Mouse (Mus musculus): ENCODE measurements around the gene Ampd2. TPM values are rescaled to one million over a fixed set of nuclear protein-coding genes. Genes with fewer than 3 reads are reported as not detected.

Ampd2 gene
- polyA plus RNA-seq, 1 experiment from 2014 or later = 31.3 TPM

DNA sequence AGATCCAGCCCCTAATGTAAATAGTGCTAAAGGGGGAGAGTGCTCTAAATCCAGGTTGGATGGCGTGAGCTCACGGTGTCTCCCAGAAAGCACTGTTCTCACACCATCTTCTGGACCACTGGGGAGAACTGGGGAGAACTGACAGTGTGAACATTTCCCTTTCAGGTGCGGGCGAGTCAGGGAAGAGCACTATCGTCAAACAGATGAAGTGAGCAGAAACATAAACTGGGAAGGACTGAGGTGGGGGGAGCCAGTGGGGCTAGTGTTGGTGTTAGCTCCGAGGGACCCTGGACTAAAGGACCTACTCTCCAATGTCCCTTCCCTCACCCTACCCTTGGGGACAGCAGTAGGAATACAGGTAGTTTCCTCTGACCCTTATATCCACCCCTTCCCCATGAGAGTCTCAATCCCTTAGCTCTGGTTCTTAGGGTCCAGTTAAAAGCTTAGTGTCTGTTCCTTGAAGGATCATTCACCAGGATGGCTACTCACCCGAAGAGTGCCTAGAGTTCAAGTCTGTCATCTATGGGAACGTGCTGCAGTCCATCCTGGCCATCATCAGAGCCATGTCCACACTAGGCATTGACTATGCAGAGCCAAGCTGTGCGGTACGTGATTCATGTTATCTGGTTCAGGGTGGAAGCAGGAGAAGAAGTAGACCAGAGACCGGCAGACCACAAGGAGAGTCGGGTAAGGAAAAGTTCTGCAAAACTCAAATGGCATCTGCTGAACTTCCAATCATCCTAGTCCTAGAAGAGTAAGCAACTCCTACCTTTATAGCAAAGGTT, 8.7 kb upstream of the Ampd2 start:
- no peak for ATAC-seq (replicated peaks; ENCODE audit: insufficient number of reproducible peaks, low FRiP score, low TSS enrichment, low read depth)
- no peaks in the 10 kb centered on the region for H3K9me3 ChIP-seq (replicated peaks; ENCODE audit: control insufficient read depth, low read length)
- H3K4me1 ChIP-seq (ENCODE audit: control insufficient read depth, insufficient read depth, low read length) = no peaks in the 10 kb centered on the region
- H3K4me2 ChIP-seq (ENCODE audit: low read depth, low read length) = no peak overlapping the region
- 91% methylated on average over 12 of the region's 12 CpGs for WGBS
- H3K27me3 ChIP-seq (ENCODE audit: control insufficient read depth, insufficient read depth, low read length) = no peaks in the 10 kb centered on the region
- H3K36me3 ChIP-seq (replicated peaks; ENCODE audit: control insufficient read depth, insufficient read depth, low read depth, low read length) = no peaks in the 10 kb centered on the region
- no peak overlapping the region for H3K4me3 ChIP-seq (ENCODE audit: low read depth, low read length)
- DNase-seq (ENCODE audit: low spot score) = no peak
- no peak overlapping the region for H3K9ac ChIP-seq (replicated peaks; ENCODE audit: low read length)
- no peak overlapping the region for H3K27ac ChIP-seq (replicated peaks; ENCODE audit: low read depth, low read length)

DNA sequence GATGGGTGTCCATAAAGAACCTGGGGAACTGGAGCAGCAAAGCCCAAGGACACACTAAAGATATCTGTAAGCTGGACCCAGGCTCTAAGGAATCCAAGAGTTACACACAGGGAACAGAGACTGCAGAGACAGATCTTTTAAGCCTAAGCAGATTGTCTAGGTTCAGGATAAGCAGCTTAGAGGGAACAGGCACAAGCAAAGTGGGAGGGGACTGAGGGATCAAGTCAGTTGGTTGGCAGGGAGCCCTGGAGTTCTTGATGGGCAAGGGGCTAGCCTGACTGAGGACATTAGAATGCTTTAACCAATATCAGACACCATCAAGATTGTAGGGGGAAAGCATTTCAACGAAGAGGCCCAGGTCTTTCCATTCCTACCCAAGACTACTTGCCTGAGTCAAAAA, 7.7 kb upstream of the Ampd2 start:
- no peak overlapping the region for H3K4me2 ChIP-seq (ENCODE audit: low read depth, low read length)
- WGBS = 87% methylated on average over 1 of the region's 1 CpGs
- no peaks in the 10 kb centered on the region for H3K36me3 ChIP-seq (replicated peaks; ENCODE audit: control insufficient read depth, insufficient read depth, low read depth, low read length)
- H3K27ac ChIP-seq (replicated peaks; ENCODE audit: low read depth, low read length) = no peak overlapping the region
- H3K4me3 ChIP-seq (ENCODE audit: low read depth, low read length) = no peak overlapping the region
- H3K27me3 ChIP-seq (ENCODE audit: control insufficient read depth, insufficient read depth, low read length) = no peaks in the 10 kb centered on the region
- no peak overlapping the region for H3K9ac ChIP-seq (replicated peaks; ENCODE audit: low read length)
- ATAC-seq (replicated peaks; ENCODE audit: insufficient number of reproducible peaks, low FRiP score, low TSS enrichment, low read depth) = no peak
- H3K9me3 ChIP-seq (replicated peaks; ENCODE audit: control insufficient read depth, low read length) = no peaks in the 10 kb centered on the region
- no peak for DNase-seq (ENCODE audit: low spot score)
- no peaks in the 10 kb centered on the region for H3K4me1 ChIP-seq (ENCODE audit: control insufficient read depth, insufficient read depth, low read length)

DNA sequence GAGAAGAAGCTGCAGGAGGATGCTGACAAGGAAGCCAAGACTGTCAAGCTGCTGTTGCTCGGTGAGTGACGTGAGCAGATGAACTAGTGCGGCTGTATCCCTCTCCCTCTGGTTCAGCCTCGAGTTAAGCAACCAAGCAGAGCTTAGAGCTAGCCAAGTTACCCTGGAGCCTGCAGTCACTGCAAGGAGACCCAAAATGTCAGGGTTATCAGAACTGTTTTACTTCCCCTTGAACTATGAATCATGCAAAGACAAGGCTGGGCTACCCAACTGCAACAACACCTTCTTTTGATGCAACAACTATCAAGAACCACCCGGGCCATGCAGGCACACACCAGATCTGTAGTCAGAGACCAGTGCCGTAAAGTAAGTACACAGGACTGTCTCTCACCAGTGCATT, 6.9 kb upstream of the Ampd2 start:
- no peaks in the 10 kb centered on the region for H3K4me1 ChIP-seq (ENCODE audit: control insufficient read depth, insufficient read depth, low read length)
- 57% methylated on average over 6 of the region's 6 CpGs for WGBS
- H3K27me3 ChIP-seq (ENCODE audit: control insufficient read depth, insufficient read depth, low read length) = no peaks in the 10 kb centered on the region
- DNase-seq (ENCODE audit: low spot score) = no peak
- H3K9me3 ChIP-seq (replicated peaks; ENCODE audit: control insufficient read depth, low read length) = no peaks in the 10 kb centered on the region
- no peak overlapping the region for H3K27ac ChIP-seq (replicated peaks; ENCODE audit: low read depth, low read length)
- no peak overlapping the region for H3K4me2 ChIP-seq (ENCODE audit: low read depth, low read length)
- ATAC-seq (replicated peaks; ENCODE audit: insufficient number of reproducible peaks, low FRiP score, low TSS enrichment, low read depth) = no peak
- H3K9ac ChIP-seq (replicated peaks; ENCODE audit: low read length) = no peak overlapping the region
- no peak overlapping the region for H3K4me3 ChIP-seq (ENCODE audit: low read depth, low read length)
- H3K36me3 ChIP-seq (replicated peaks; ENCODE audit: control insufficient read depth, insufficient read depth, low read depth, low read length) = no peaks in the 10 kb centered on the region

DNA sequence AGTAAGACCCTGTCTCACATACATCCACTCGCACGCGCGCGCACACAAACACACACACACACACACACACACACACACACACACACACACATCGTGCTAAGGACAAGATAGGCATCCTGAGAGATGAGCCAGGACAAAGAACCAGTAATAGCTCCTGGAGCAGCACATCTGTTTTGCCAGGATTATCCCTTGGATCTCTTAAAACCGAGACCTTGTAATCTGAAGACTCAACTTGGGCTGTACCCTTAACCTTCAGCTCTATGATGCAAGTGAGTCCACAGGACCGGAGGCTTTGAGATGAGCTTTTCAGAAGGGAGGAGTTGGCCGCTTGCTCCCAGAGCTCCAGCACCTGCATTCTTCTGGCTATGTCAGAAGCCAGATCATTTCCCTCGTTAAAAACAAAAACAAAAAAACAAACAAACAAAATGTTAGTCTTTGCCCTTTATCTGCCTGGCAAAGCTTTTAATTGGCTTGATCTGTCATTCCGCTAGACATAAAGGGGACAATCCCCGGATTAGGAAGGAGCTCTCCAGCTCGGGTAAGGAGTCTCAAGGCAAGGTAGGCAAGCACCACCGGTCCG, 6.2 kb upstream of the Ampd2 start, which contains the start of gene Gnat2:
Gene Gnat2 (plus strand): TSS at position 254 of the 580 bp plus-strand sequence.
- Histone ChIP-seq H3K4me1 (ENCODE audit: control insufficient read depth, insufficient read depth, low read length) (no peaks in the 10 kb centered on the region), H3K27ac (replicated peaks; ENCODE audit: low read depth, low read length) (no peak within 1 kb of the TSS), H3K9ac (replicated peaks; ENCODE audit: low read length) (no peak within 1 kb of the TSS), H3K27me3 (ENCODE audit: control insufficient read depth, insufficient read depth, low read length) (no peaks in the 10 kb centered on the region), H3K4me2 (ENCODE audit: low read depth, low read length) (no peak within 1 kb of the TSS), H3K4me3 (ENCODE audit: low read depth, low read length) (no peak within 1 kb of the TSS), H3K36me3 (replicated peaks; ENCODE audit: control insufficient read depth, insufficient read depth, low read depth, low read length) (no peaks in the 10 kb centered on the region), H3K9me3 (replicated peaks; ENCODE audit: control insufficient read depth, low read length) (no peaks in the 10 kb centered on the region)
- WGBS = 74% methylated on average over 15 of the region's 15 CpGs
- DNase-seq (ENCODE audit: low spot score) = no peak
- ATAC-seq (replicated peaks; ENCODE audit: insufficient number of reproducible peaks, low FRiP score, low TSS enrichment, low read depth) = no peak

DNA sequence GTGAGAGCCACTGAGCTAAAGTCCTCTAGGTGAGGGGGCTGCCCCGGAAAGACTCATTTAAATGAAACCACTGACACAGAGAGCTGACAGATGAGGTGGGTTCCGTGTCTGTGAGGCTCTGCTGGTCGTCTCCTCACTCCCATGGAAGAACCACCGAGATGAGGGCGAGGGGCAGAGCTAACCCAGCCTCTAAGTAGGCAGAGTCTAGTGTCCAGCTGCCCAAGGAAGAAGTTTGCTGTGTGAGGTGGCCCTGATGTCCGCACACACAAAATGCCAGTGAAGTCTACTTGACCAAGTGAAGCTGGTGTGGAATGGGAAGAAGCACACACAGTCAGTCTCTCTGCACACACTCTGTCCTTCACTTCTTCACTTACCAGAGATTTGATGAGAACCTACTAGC, 5.6 kb upstream of the Ampd2 start:
- DNase-seq (ENCODE audit: low spot score) = no peak
- no peak overlapping the region for H3K9ac ChIP-seq (replicated peaks; ENCODE audit: low read length)
- no peaks in the 10 kb centered on the region for H3K27me3 ChIP-seq (ENCODE audit: control insufficient read depth, insufficient read depth, low read length)
- no peak for ATAC-seq (replicated peaks; ENCODE audit: insufficient number of reproducible peaks, low FRiP score, low TSS enrichment, low read depth)
- no peak overlapping the region for H3K4me3 ChIP-seq (ENCODE audit: low read depth, low read length)
- H3K9me3 ChIP-seq (replicated peaks; ENCODE audit: control insufficient read depth, low read length) = no peaks in the 10 kb centered on the region
- no peak overlapping the region for H3K27ac ChIP-seq (replicated peaks; ENCODE audit: low read depth, low read length)
- H3K36me3 ChIP-seq (replicated peaks; ENCODE audit: control insufficient read depth, insufficient read depth, low read depth, low read length) = no peaks in the 10 kb centered on the region
- H3K4me2 ChIP-seq (ENCODE audit: low read depth, low read length) = no peak overlapping the region
- H3K4me1 ChIP-seq (ENCODE audit: control insufficient read depth, insufficient read depth, low read length) = peaks cover 2% of the 10 kb centered on the region; the same call in 1 of the 2 replicates
- WGBS = 75% methylated on average over 6 of the region's 6 CpGs

DNA sequence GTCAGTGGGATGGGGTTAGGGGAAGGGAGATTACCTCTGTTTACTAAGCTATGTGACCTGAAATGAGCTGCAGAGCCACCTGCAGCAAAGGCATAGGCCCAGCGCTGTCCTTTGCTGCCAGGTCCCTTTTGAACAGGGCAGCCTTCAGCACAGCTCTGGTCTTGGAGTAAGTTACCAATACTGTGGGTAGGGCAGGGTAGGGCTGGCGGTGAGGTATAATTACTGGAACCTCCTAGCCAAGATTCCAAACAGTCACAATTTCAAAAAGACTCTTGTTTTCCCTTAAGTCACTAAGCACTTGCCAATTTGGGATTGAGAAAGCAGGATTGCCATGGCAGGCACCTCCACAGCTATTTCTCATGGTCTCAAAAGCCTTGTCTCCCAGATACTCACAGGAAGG, 4.1 kb upstream of the Ampd2 start:
- no peak overlapping the region for H3K4me3 ChIP-seq (ENCODE audit: low read depth, low read length)
- no peak for ATAC-seq (replicated peaks; ENCODE audit: insufficient number of reproducible peaks, low FRiP score, low TSS enrichment, low read depth)
- no peak overlapping the region for H3K9ac ChIP-seq (replicated peaks; ENCODE audit: low read length)
- H3K9me3 ChIP-seq (replicated peaks; ENCODE audit: control insufficient read depth, low read length) = no peaks in the 10 kb centered on the region
- peaks cover 2% of the 10 kb centered on the region; the same call in 1 of the 2 replicates for H3K4me1 ChIP-seq (ENCODE audit: control insufficient read depth, insufficient read depth, low read length)
- no peaks in the 10 kb centered on the region for H3K27me3 ChIP-seq (ENCODE audit: control insufficient read depth, insufficient read depth, low read length)
- H3K27ac ChIP-seq (replicated peaks; ENCODE audit: low read depth, low read length) = no peak overlapping the region
- DNase-seq (ENCODE audit: low spot score) = no peak
- WGBS = 73% methylated on average over 2 of the region's 2 CpGs
- no peaks in the 10 kb centered on the region for H3K36me3 ChIP-seq (replicated peaks; ENCODE audit: control insufficient read depth, insufficient read depth, low read depth, low read length)
- no peak overlapping the region for H3K4me2 ChIP-seq (ENCODE audit: low read depth, low read length)

DNA sequence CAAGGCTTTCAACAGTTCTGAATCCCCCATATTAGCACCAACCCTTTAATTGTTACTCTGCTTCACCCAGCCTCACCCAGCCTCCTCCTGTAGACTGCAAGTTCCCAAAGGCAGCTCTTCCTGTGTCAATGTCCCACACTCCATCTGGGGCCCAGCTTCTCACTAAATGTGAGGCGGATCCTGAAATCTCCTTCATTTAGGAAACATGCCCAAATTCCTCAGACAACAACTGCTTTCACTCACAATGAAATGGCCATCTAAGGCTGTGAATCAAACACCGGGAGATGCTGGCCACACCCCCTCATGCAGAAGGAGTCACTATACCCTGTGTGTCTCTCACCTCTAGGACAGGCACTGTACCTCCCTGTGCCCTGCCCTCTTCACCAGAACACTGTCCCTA, 3.5 kb upstream of the Ampd2 start:
- no peak overlapping the region for H3K4me2 ChIP-seq (ENCODE audit: low read depth, low read length)
- H3K36me3 ChIP-seq (replicated peaks; ENCODE audit: control insufficient read depth, insufficient read depth, low read depth, low read length) = no peaks in the 10 kb centered on the region
- no peak overlapping the region for H3K9ac ChIP-seq (replicated peaks; ENCODE audit: low read length)
- H3K27me3 ChIP-seq (ENCODE audit: control insufficient read depth, insufficient read depth, low read length) = no peaks in the 10 kb centered on the region
- H3K4me1 ChIP-seq (ENCODE audit: control insufficient read depth, insufficient read depth, low read length) = peaks cover 2% of the 10 kb centered on the region; the same call in 1 of the 2 replicates
- H3K27ac ChIP-seq (replicated peaks; ENCODE audit: low read depth, low read length) = no peak overlapping the region
- no peak overlapping the region for H3K4me3 ChIP-seq (ENCODE audit: low read depth, low read length)
- DNase-seq (ENCODE audit: low spot score) (no peak), ATAC-seq (replicated peaks; ENCODE audit: insufficient number of reproducible peaks, low FRiP score, low TSS enrichment, low read depth) (no peak)
- WGBS = 41% methylated on average over 2 of the region's 2 CpGs
- no peaks in the 10 kb centered on the region for H3K9me3 ChIP-seq (replicated peaks; ENCODE audit: control insufficient read depth, low read length)

DNA sequence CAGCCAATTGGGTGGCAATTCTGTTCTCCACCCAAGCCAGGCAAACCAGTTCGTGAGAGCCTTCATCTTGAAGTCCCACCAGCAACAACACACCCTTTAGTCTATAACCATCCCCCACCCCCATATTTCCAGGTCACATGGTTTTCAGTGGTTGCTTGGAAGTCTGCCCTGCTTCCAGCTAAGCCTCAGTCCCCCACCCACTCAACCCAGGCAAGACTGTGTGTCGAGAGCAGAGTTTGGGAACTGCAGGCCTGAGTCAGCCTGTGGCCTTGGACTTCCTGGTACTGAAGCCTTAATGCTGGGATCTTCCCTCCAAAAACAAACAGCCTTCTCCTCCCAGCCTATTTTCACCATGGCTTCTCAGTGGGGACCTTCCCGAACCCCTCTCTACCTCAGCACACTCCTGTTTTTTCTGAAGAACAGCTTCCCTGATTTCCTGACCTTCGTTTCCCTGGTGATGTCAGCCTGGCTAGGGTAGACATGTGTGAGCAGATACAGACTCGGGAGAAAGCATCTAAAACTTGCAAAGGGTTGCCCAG, 2.5 kb upstream of the Ampd2 start:
- DNase-seq (ENCODE audit: low spot score) (no peak), ATAC-seq (replicated peaks; ENCODE audit: insufficient number of reproducible peaks, low FRiP score, low TSS enrichment, low read depth) (no peak)
- Histone ChIP-seq H3K4me2 (ENCODE audit: low read depth, low read length) (no peak overlapping the region), H3K27me3 (ENCODE audit: control insufficient read depth, insufficient read depth, low read length) (no peaks in the 10 kb centered on the region), H3K36me3 (replicated peaks; ENCODE audit: control insufficient read depth, insufficient read depth, low read depth, low read length) (no peaks in the 10 kb centered on the region), H3K9ac (replicated peaks; ENCODE audit: low read length) (no peak overlapping the region), H3K27ac (replicated peaks; ENCODE audit: low read depth, low read length) (no peak overlapping the region), H3K9me3 (replicated peaks; ENCODE audit: control insufficient read depth, low read length) (no peaks in the 10 kb centered on the region), H3K4me3 (ENCODE audit: low read depth, low read length) (no peak overlapping the region), H3K4me1 (ENCODE audit: control insufficient read depth, insufficient read depth, low read length) (peaks cover 2% of the 10 kb centered on the region; the same call in 1 of the 2 replicates)
- WGBS = 46% methylated on average over 5 of the region's 5 CpGs
